Mouse (Mus musculus): ENCODE data around the gene Slx4ip. TPM values are rescaled to one million over a fixed set of nuclear protein-coding genes. Genes with fewer than 3 reads are reported as not detected.
A peak's percentile ranks its signal among the peaks of the same experiment; 100 is the strongest.

The Slx4ip gene
- 5.7 and 6.5 TPM in 2 replicates for total RNA-seq (2017)

GRCm38 (mm10) chr2:136891068-136891950 is at the start of gene Slx4ip, which contains the start of the genes AL731706.1 and Mkks:
TSS of gene Slx4ip (plus strand) at chr2:136891218.
TSS of gene AL731706.1 (minus strand) at chr2:136891389.
TSS of gene Mkks (minus strand) at chr2:136891389.
- peak; percentile 86 for ATAC-seq (ENCODE audit: extremely low read depth, insufficient number of reproducible peaks, low FRiP score, poor library complexity, severe bottlenecking)

GRCm38 (mm10) chr2:136850366-136850765 is 40.7 kb upstream of the Slx4ip start:
- no peak for ATAC-seq (ENCODE audit: extremely low read depth, insufficient number of reproducible peaks, low FRiP score, poor library complexity, severe bottlenecking)

GRCm38 (mm10) chr2:136854543-136855388 is 36.3 kb upstream of the Slx4ip start:
- no peak for ATAC-seq (ENCODE audit: extremely low read depth, insufficient number of reproducible peaks, low FRiP score, poor library complexity, severe bottlenecking)

GRCm38 (mm10) chr2:136885579-136885978 is 5.4 kb upstream of the Slx4ip start, which contains the start of gene AL731706.2:
TSS of gene AL731706.2 (minus strand) at chr2:136885679.
- no peak for ATAC-seq (ENCODE audit: extremely low read depth, insufficient number of reproducible peaks, low FRiP score, poor library complexity, severe bottlenecking)

GRCm38 (mm10) chr2:136886846-136887245 is 4.2 kb upstream of the Slx4ip start:
- ATAC-seq (ENCODE audit: extremely low read depth, insufficient number of reproducible peaks, low FRiP score, poor library complexity, severe bottlenecking) = no peak

GRCm38 (mm10) chr2:136890716-136891067 is 326 bp upstream of the Slx4ip start:
- ATAC-seq (ENCODE audit: extremely low read depth, insufficient number of reproducible peaks, low FRiP score, poor library complexity, severe bottlenecking) = peak; percentile 36; the same call in 1 of the 2 replicates

- ATAC-seq (ENCODE audit: extremely low read depth, insufficient number of reproducible peaks, low FRiP score, poor library complexity, severe bottlenecking) = peak; percentile 86
Measured at GRCm38 (mm10) chr2:136891951-136892371, 943 bp downstream of the Slx4ip start.

GRCm38 (mm10) chr2:136894494-136894893 is 3.5 kb downstream of the Slx4ip start:
- no peak for ATAC-seq (ENCODE audit: extremely low read depth, insufficient number of reproducible peaks, low FRiP score, poor library complexity, severe bottlenecking)

GRCm38 (mm10) chr2:136896131-136896530 is 5.1 kb downstream of the Slx4ip start:
- no peak for ATAC-seq (ENCODE audit: extremely low read depth, insufficient number of reproducible peaks, low FRiP score, poor library complexity, severe bottlenecking)

GRCm38 (mm10) chr2:136908596-136908995 is 17.6 kb downstream of the Slx4ip start:
- no peak for ATAC-seq (ENCODE audit: extremely low read depth, insufficient number of reproducible peaks, low FRiP score, poor library complexity, severe bottlenecking)

- no peak for ATAC-seq (ENCODE audit: extremely low read depth, insufficient number of reproducible peaks, low FRiP score, poor library complexity, severe bottlenecking)
Measured at GRCm38 (mm10) chr2:136909298-136909697, 18.3 kb downstream of the Slx4ip start.

GRCm38 (mm10) chr2:136911958-136912411 is 21.0 kb downstream of the Slx4ip start:
- no peak for ATAC-seq (ENCODE audit: extremely low read depth, insufficient number of reproducible peaks, low FRiP score, poor library complexity, severe bottlenecking)

- ATAC-seq (ENCODE audit: extremely low read depth, insufficient number of reproducible peaks, low FRiP score, poor library complexity, severe bottlenecking) = no peak
Measured at GRCm38 (mm10) chr2:136913021-136913420, 22.0 kb downstream of the Slx4ip start.

GRCm38 (mm10) chr2:136914334-136914902 is 23.4 kb downstream of the Slx4ip start:
- no peak for ATAC-seq (ENCODE audit: extremely low read depth, insufficient number of reproducible peaks, low FRiP score, poor library complexity, severe bottlenecking)

GRCm38 (mm10) chr2:136919433-136919832 is 28.4 kb downstream of the Slx4ip start:
- no peak for ATAC-seq (ENCODE audit: extremely low read depth, insufficient number of reproducible peaks, low FRiP score, poor library complexity, severe bottlenecking)

GRCm38 (mm10) chr2:136920257-136920993 is 29.4 kb downstream of the Slx4ip start:
- ATAC-seq (ENCODE audit: extremely low read depth, insufficient number of reproducible peaks, low FRiP score, poor library complexity, severe bottlenecking) = no peak

GRCm38 (mm10) chr2:136921003-136921408 is 30.0 kb downstream of the Slx4ip start:
- 0 out of 2 replicates have a peak, but pooled peaks have one; percentile 26 for ATAC-seq (ENCODE audit: extremely low read depth, insufficient number of reproducible peaks, low FRiP score, poor library complexity, severe bottlenecking)

Data from neutrophil, adult 5-6 weeks (primary cell).